Mouse (Mus musculus) myocyte (in vitro differentiated cells): ENCODE results near the gene Thbs3. TPM values are rescaled to one million over a fixed set of nuclear protein-coding genes. Genes with fewer than 3 reads are reported as not detected.

Experiments used
- H3K27me3 ChIP-seq: one replicate; pipeline ENCODE4 v1.6.1; 2011; ENCODE audit not compliant: control insufficient read depth, insufficient read depth, insufficient read length
- H3K36me3 ChIP-seq: one replicate; pipeline ENCODE4 v1.6.1; 2011; ENCODE audit not compliant: control insufficient read depth, insufficient read depth
- H3K4me2 ChIP-seq: one replicate; pipeline ENCODE4 v1.6.1; 2011; ENCODE audit warnings: low read depth, control low read depth
- H3K4me3 ChIP-seq: one replicate; pipeline ENCODE4 v1.5.1; 2011; ENCODE audit warnings: mild to moderate bottlenecking, control low read depth, moderate library complexity
- H3K79me2 ChIP-seq: one replicate; pipeline ENCODE4 v1.6.1; 2011; ENCODE audit not compliant: control insufficient read depth, insufficient read depth
- H3ac ChIP-seq: one replicate; pipeline ENCODE4 v1.6.1; 2011; ENCODE audit not compliant: control insufficient read depth, insufficient read length
- CEBPB ChIP-seq: IDR thresholded peaks from 2 replicates; pipeline ENCODE4 v1.6.1; 2011; ENCODE audit warnings: mild to moderate bottlenecking, moderate library complexity; ENCODE audit not compliant: poor library complexity, insufficient read depth, severe bottlenecking
- E2F4 ChIP-seq: IDR thresholded peaks from one replicate; pipeline ENCODE4 v1.6.1; 2011; ENCODE audit warnings: mild to moderate bottlenecking, control low read depth, moderate library complexity; ENCODE audit not compliant: insufficient read depth
- MAX ChIP-seq: IDR thresholded peaks from one replicate; pipeline ENCODE4 v1.6.1; 2011; ENCODE audit warnings: low read depth, mild to moderate bottlenecking, control low read depth
- MYOD1 ChIP-seq, 3 experiments: IDR thresholded peaks; one replicate each; pipeline ENCODE4 v1.6.1; 2011; ENCODE audit warnings: control low read depth in 2 of 3, low read depth in 2 of 3, mild to moderate bottlenecking in 2 of 3, moderate library complexity in 1 of 3; ENCODE audit not compliant: insufficient read length in 2 of 3, control insufficient read depth in 1 of 3
- MYOG ChIP-seq, 3 experiments: IDR thresholded peaks; one replicate each; pipeline ENCODE4 v1.6.1; 2011; ENCODE audit warnings: control low read depth in 2 of 3, low read depth in 2 of 3, mild to moderate bottlenecking in 2 of 3; ENCODE audit not compliant: insufficient read length in 2 of 3, control insufficient read depth in 1 of 3, insufficient read depth in 1 of 3
- POLR2A ChIP-seq: IDR thresholded peaks from one replicate; pipeline ENCODE4 v1.6.1; 2011; ENCODE audit warnings: low read depth, mild to moderate bottlenecking, control low read depth, moderate library complexity; ENCODE audit not compliant: insufficient read length
- POLR2AphosphoS2 ChIP-seq: IDR thresholded peaks from one replicate; pipeline ENCODE4 v1.6.1; 2011; ENCODE audit warnings: low read depth, control low read depth; ENCODE audit not compliant: insufficient read length
- REST ChIP-seq: IDR thresholded peaks from one replicate; pipeline ENCODE4 v1.6.1; 2011; ENCODE audit warnings: mild to moderate bottlenecking, control low read depth, moderate library complexity; ENCODE audit not compliant: insufficient read depth, insufficient read length
- TCF12 ChIP-seq: IDR thresholded peaks from one replicate; pipeline ENCODE4 v1.6.1; 2011; ENCODE audit warnings: mild to moderate bottlenecking, control low read depth; ENCODE audit not compliant: poor library complexity, insufficient read depth, severe bottlenecking
- TCF3 ChIP-seq: IDR thresholded peaks from one replicate; pipeline ENCODE4 v1.6.1; 2011; ENCODE audit warnings: low read depth, control low read depth; ENCODE audit not compliant: insufficient read length
- USF1 ChIP-seq: IDR thresholded peaks from one replicate; pipeline ENCODE4 v1.6.1; 2011; ENCODE audit warnings: low read depth, mild to moderate bottlenecking, control low read depth, moderate library complexity
- polyA plus RNA-seq: library from polyadenylated mRNA; unstranded; fragments of >200 nt; fragmentation: generic; extraction: Trizol; gene quantifications from one replicate; pipeline ENCODE4 v1.2.1, GENCODE M21; 2012; ENCODE audit warnings: missing spikeins

Thbs3 gene
- 5.9 TPM for polyA plus RNA-seq

GRCm38 (mm10) chr3:89214681-89215411, at the start of gene Thbs3:
Thbs3 (plus strand) TSS chr3:89215180.
- H3K27me3 ChIP-seq, result no peaks in the 10 kb centered on the region
- peak within 1 kb of the TSS; percentile 88 for H3K4me2 ChIP-seq
- peaks cover 12% of the 10 kb centered on the region for H3K79me2 ChIP-seq
- peak within 1 kb of the TSS; percentile 50 for H3K4me3 ChIP-seq
- peaks cover 3% of the 10 kb centered on the region for H3K36me3 ChIP-seq
- H3ac ChIP-seq, result peak within 1 kb of the TSS; percentile 52
- TF ChIP-seq REST (no peak), MYOG (IDR thresholded peaks at IDR 0.05; ENCODE audit: control insufficient read depth in 1 of 3, insufficient read depth in 1 of 3, insufficient read length in 2 of 3, low read depth in 2 of 3) (no peak), MYOD1 (IDR thresholded peaks at IDR 0.05; ENCODE audit: control insufficient read depth in 1 of 3, insufficient read length in 2 of 3, low read depth in 2 of 3) (no peak)

GRCm38 (mm10) chr3:89165268-89165870, 49.6 kb upstream of the Thbs3 start:
- Histone ChIP-seq H3ac (peak overlapping the region; percentile 47), H3K36me3 (peaks cover 27% of the 10 kb centered on the region), H3K4me3 (peak overlapping the region; percentile 71), H3K27me3 (no peaks in the 10 kb centered on the region), H3K4me2 (peak overlapping the region; percentile 97), H3K79me2 (peaks cover 21% of the 10 kb centered on the region)
- TF ChIP-seq POLR2A, result no peak
- no peak for TF ChIP-seq MYOG (IDR thresholded peaks at IDR 0.05; ENCODE audit: control insufficient read depth in 1 of 3, insufficient read depth in 1 of 3, insufficient read length in 2 of 3, low read depth in 2 of 3)

- TF ChIP-seq TCF3, result no peak
- Histone ChIP-seq H3K79me2 (peaks cover 21% of the 10 kb centered on the region), H3K4me3 (no peak overlapping the region), H3K36me3 (peaks cover 31% of the 10 kb centered on the region), H3K4me2 (no peak overlapping the region), H3K27me3 (no peaks in the 10 kb centered on the region), H3ac (no peak overlapping the region)
These were observed 48.0 kb upstream of the Thbs3 start for GRCm38 (mm10) chr3:89166945-89167344.

DNA sequence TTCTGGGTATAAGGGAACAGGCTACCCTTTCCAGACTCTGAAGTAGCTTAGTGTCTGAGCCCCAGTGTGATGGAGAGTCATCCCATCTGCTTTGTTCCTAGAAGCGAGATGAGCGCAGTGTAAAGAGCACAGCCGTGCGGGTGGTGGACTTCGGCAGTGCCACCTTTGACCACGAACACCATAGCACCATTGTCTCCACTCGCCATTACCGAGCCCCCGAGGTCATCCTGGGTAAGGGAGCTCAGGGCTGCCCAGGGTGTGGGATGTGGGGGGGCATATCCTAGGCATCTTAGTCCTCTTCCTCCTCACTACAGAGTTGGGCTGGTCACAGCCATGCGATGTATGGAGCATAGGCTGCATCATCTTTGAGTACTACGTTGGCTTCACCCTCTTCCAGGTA, 40.1 kb upstream of the Thbs3 start:
- peak; percentile 39 for TF ChIP-seq POLR2AphosphoS2
- TF ChIP-seq CEBPB, result no peak
- Histone ChIP-seq H3K27me3 (no peaks in the 10 kb centered on the region), H3K4me3 (no peak overlapping the region), H3K36me3 (peaks cover 47% of the 10 kb centered on the region), H3K4me2 (no peak overlapping the region), H3ac (no peak overlapping the region), H3K79me2 (peaks cover 14% of the 10 kb centered on the region)

DNA sequence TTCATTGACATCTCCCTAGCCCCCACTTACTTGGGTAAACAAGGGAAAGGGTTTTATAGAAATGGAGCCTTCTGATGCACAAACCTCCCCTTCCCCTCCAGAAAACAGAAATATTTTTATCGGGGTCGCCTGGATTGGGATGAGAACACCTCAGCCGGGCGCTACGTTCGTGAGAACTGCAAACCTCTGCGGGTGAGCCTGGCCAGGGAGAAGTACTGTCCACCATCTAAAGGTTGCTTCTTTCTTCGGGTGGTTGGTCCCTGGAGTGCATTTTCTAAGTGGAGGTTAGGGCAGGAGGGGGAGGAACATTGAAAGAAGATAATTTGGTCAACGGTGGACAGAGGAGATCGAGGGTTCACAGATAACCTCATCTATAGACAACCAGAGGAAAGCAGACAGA, 39.4 kb upstream of the Thbs3 start:
- peaks cover 42% of the 10 kb centered on the region for H3K36me3 ChIP-seq
- H3K4me2 ChIP-seq, result no peak overlapping the region
- H3K79me2 ChIP-seq, result peaks cover 14% of the 10 kb centered on the region
- no peak overlapping the region for H3K4me3 ChIP-seq
- no peak overlapping the region for H3ac ChIP-seq
- TF ChIP-seq MYOG (IDR thresholded peaks at IDR 0.05; ENCODE audit: control insufficient read depth in 1 of 3, insufficient read depth in 1 of 3, insufficient read length in 2 of 3, low read depth in 2 of 3), result no peak
- no peaks in the 10 kb centered on the region for H3K27me3 ChIP-seq

DNA sequence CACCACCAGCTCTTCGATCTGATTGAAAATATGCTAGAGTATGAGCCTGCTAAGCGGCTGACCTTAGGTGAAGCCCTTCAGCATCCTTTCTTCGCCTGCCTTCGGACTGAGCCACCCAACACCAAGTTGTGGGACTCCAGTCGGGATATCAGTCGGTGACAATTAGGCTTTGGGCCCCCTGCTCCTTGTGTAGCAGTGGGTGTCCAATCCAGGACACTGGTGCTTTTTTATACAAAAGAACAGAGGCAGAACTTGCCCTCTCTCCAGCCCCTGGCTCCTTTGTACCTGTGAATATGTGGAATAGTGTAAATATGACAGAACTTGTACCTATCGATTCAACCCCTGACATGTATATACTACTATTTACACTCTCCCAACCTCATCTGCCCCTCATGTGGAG, 38.6 kb upstream of the Thbs3 start:
- peaks cover 42% of the 10 kb centered on the region for H3K36me3 ChIP-seq
- no peak for TF ChIP-seq TCF12
- TF ChIP-seq MAX, result no peak
- peak; percentile 9 for TF ChIP-seq POLR2AphosphoS2
- no peak for TF ChIP-seq USF1
- no peak for TF ChIP-seq POLR2A
- no peak for TF ChIP-seq E2F4
- TF ChIP-seq TCF3, result no peak
- TF ChIP-seq MYOD1 (IDR thresholded peaks at IDR 0.05; ENCODE audit: control insufficient read depth in 1 of 3, insufficient read length in 2 of 3, low read depth in 2 of 3), result no peak

More for the DNA sequence above, 38.6 kb upstream of the Thbs3 start:
- H3ac ChIP-seq, result no peak overlapping the region
- peaks cover 14% of the 10 kb centered on the region for H3K79me2 ChIP-seq
- H3K4me2 ChIP-seq, result no peak overlapping the region
- no peak overlapping the region for H3K4me3 ChIP-seq
- H3K27me3 ChIP-seq, result no peaks in the 10 kb centered on the region
